ENCODE assay signal across 8 mouse cellular contexts in the genomic region with DNA sequence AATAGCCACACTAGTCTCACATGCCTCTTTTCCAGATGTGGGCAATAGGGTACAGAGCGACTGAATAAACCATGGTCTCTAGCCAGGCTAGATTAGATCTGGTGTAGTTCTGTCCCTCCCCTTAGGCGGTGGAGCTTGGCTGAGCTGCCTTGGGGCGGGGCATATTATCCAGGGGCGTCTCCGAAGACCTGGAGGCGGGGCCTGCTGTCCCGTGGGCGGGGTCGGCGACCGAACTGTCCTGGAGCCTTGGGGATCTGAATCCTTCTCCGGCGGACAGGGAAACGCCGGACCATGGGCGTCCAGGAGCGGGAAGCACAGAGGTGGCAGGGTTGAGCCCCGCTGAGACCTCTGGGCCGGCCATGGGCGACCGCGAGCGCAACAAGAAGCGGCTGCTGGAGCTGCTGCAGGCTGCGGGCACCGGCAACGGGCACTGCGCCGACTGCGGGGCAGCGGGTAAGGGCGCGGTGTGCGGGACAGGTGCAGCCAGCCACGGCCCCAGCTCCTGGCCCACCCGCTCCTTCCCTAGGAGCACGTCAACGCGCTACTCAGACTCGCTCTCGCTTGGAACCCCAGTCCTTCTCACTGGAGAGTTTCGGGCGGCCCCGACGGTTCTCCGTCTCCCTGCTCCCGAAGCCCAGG. TPM values are rescaled to one million over a fixed set of nuclear protein-coding genes. Genes with fewer than 3 reads are reported as not detected.
DNase-seq lines count a peak whose midpoint lies in the region; ATAC-seq lines count a peak whose summit lies in the region.

A gene (plus strand): TSS at position 249 of the 639 bp plus-strand sequence.

- H3K27ac ChIP-seq in heart, embryonic 14.5 days (replicated peaks in 1 of 2; ENCODE audit: control insufficient read depth in 1 of 2, insufficient read depth in 1 of 2, low read depth in 2 of 2, low read length in 2 of 2), result no peak within 1 kb of the TSS
- H3K27ac ChIP-seq in liver, embryonic 12.5 days, result no peak within 1 kb of the TSS

- peak within 1 kb of the TSS; percentile 50 to 60 for H3K4me3 ChIP-seq in heart, embryonic 14.5 days (ENCODE audit: control insufficient read depth in 1 of 2, insufficient read depth in 1 of 2, low read depth in 1 of 2, low read length in 2 of 2)
- peak within 1 kb of the TSS; percentile 63 for H3K4me3 ChIP-seq in liver, embryonic 12.5 days

- no peaks in the 10 kb centered on the region for H3K36me3 ChIP-seq in heart, embryonic 14.5 days (ENCODE audit: control insufficient read depth, insufficient read depth, low read length)
- H3K36me3 ChIP-seq in liver, embryonic 12.5 days, result no peaks in the 10 kb centered on the region

- 2% methylated on average over 47 of the region's 47 CpGs for WGBS in heart, embryonic 14.5 days
- WGBS in liver, embryonic 12.5 days (ENCODE audit: insufficient replicate concordance), result 3% methylated on average over 41 of the region's 47 CpGs

- H3K9ac ChIP-seq in heart, embryonic 14.5 days (ENCODE audit: low read length), result peak within 1 kb of the TSS; percentile 65
- H3K9ac ChIP-seq in liver, embryonic 12.5 days, result peak within 1 kb of the TSS; percentile 70

- peak; percentile 94 for DNase-seq in B cell, adult 2 months
- peak; percentile 68 for DNase-seq in c-Kit-negative CD71-positive TER-119-positive erythroid progenitor cells, embryonic 14.5 days (ENCODE audit: low read depth, low spot score)
- DNase-seq in fibroblast of lung, adult 2 months (ENCODE audit: low read depth), result peak; percentile 43
- peak; percentile 96 for DNase-seq in kidney, postnatal 10 days
- DNase-seq in naive thymus-derived CD4-positive, alpha-beta T cell, adult 2 months (ENCODE audit: low read depth), result peak; percentile 89
- peak; percentile 87 to 92 for DNase-seq in spleen, postnatal 4 days (ENCODE audit: low spot score in 2 of 2)

- ATAC-seq in heart, embryonic 14.5 days (ENCODE audit: insufficient number of reproducible peaks, insufficient read depth, low FRiP score, low read depth), result peak; percentile 83
- ATAC-seq in liver, embryonic 12.5 days, result peak; percentile 94

- H3K27me3 ChIP-seq in heart, embryonic 14.5 days (ENCODE audit: control insufficient read depth, insufficient read depth, low read length), result peaks cover 37% of the 10 kb centered on the region
- peaks cover 50% of the 10 kb centered on the region for H3K27me3 ChIP-seq in liver, embryonic 12.5 days (replicated peaks)

- peaks cover 0 to 9% of the 10 kb centered on the region in 2 experiments; a peak in 1 of 4 replicates for H3K4me1 ChIP-seq in heart, embryonic 14.5 days (ENCODE audit: control insufficient read depth in 2 of 2, insufficient read depth in 2 of 2, low read length in 2 of 2)
- H3K4me1 ChIP-seq in liver, embryonic 12.5 days, result peaks cover 16% of the 10 kb centered on the region

- H3K4me2 ChIP-seq in heart, embryonic 14.5 days (ENCODE audit: low read length), result peak within 1 kb of the TSS; percentile 89
- H3K4me2 ChIP-seq in liver, embryonic 12.5 days, result peak within 1 kb of the TSS; percentile 92

- no peaks in the 10 kb centered on the region for H3K9me3 ChIP-seq in heart, embryonic 14.5 days (ENCODE audit: control insufficient read depth, low read length)
- H3K9me3 ChIP-seq in liver, embryonic 12.5 days (replicated peaks), result no peaks in the 10 kb centered on the region

RNA-seq across cellular contexts. Expression of the gene that starts here (rescaled TPM):
- 1.6 and 2.1 TPM in 2 replicates for polyA plus RNA-seq in heart, embryonic 14.5 days (2014; fragmentation: Nextera tagmentation; extraction: Ambion mirVana)
- 2.7 and 2.8 TPM in 2 replicates for polyA plus RNA-seq in liver, embryonic 12.5 days (2016; fragmentation: Nextera tagmentation; extraction: Ambion mirVana)

Comparison
In these comparisons a context has a peak if more than half of its experiments do, and no peak if none do; other contexts are left out.
1. DNase-seq: peak in every context shown above with its lines; median percentile 96 in kidney, postnatal 10 days; 94 in B cell, adult 2 months; 90 in spleen, postnatal 4 days; 89 in naive thymus-derived CD4-positive, alpha-beta T cell, adult 2 months; 68 in c-Kit-negative CD71-positive TER-119-positive erythroid progenitor cells, embryonic 14.5 days; 43 in fibroblast of lung, adult 2 months.